Mouse (Mus musculus) cerebellum, adult (tissue): Measurements from ENCODE around the gene Kansl2.

ENCODE experiments used
- ATAC-seq: cut with Nextera tagmentation; 2 replicates; pipeline ENCODE4 v1.9.2; 2017; ENCODE audit warnings: mild to moderate bottlenecking, moderate library complexity, mixed read lengths; ENCODE audit not compliant: insufficient number of reproducible peaks, low FRiP score, low TSS enrichment

Kansl2 gene

DNA sequence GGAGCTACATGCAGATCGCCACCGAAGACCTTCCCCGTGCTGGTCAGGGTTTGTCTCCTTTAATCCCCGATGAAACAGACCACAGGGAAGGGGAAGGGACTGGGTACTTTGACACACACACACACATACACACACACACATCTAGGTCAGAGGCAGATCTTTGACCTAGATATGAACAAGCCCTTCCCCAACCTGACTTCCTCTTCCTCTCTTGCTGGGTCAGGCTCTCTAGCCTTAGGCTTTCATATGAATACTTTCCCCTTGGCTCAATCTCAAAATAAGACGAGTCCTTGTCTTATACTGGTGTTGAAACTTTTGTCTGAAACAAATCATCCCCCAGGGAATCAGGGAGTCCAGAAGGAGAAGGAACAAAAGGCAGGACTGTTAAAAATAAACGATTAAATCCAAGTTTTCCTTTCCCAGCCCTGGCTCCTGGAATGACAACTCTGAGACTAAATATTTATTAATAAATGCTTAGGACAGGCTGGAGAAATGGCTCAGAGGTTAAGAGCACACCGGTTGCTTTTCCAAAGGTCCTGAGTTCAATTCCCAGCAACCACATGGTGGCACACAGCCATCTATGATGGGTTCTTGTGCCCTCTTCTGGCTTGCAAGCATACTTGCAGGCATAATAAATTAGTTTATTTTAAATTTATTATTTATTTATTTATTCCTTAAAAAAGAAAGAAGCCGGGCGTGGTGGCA is 27.7 kb downstream of the Kansl2 start:
- no peak for ATAC-seq

DNA sequence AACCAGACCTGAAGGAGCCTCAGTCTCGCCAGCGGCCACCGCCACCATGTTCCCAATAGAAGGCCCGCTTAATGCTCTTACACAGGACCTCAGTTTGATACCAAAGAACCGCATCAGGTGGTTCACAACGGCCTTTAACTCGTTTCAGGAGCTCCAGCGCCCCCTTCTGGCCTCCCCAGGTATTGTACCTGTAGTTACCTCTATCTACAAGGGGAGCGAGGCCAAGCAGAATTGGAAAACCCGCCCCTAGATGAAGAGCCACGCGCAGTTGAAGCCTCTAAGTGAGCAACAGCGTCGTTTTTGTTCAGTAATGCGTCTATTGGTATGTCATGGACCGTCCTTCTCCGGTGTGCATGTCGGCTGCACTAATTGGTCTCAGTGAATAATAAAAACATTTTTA is 29.6 kb downstream of the Kansl2 start:
- no peak for ATAC-seq

DNA sequence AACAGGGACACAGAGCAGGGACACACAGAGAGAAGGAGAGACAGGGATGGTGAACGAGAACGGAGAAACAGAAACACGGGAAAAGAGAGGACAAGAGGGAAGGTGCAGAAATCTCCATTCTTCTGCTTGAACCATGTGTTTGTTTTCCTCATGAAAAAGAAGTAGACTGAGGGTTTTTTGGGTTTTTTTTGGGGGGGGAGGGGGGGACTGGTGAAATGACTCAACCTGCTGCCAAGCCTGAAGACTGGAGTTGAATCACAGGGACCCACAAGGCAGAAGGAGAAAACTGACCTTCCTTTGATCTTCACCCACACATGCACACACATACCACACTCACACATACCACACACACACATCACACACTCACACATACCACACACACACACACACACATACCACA is 30.7 kb downstream of the Kansl2 start:
- no peak for ATAC-seq

DNA sequence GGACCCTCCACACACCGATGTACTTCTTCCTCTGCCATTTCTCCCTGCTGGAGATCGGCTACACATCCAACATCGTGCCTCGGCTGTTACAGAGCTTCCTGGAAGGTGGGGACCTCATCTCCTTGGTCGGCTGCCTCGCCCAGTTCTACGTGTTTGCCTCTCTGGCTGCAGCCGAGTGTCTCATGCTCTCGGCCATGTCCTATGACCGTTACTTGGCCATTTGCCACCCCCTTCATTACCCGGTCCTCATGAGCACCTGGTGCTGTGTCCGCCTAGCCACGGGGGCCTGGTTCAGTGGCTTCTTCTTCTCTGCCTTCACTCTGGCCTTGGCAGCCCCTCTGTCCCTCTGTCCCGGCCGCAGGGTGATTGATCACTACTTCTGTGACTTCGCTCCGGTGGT is 36.4 kb downstream of the Kansl2 start:
- no peak for ATAC-seq

DNA sequence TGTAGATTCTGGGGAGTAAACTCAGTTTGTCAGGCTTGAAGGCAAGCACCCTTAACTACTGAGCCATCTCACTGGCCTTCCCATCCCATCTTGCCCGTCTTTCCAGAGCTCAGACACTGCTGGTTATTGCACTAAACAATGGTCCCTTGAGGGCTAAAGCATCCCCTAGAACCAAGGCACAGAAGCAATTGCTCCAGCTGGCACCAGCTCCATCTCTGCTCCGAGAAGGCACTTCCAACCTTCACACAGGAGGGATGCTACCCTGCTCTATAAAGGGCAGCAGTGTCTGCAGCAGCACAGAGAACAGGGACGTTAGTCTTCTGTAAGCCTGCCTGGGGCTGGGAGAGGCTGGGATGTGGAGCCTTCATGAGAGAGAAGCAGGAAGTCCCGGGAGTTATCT is 42.0 kb downstream of the Kansl2 start, which contains the start of gene Olfr279:
Gene Olfr279 (plus strand): TSS at position 301 of the 400 bp plus-strand sequence.
- no peak for ATAC-seq

DNA sequence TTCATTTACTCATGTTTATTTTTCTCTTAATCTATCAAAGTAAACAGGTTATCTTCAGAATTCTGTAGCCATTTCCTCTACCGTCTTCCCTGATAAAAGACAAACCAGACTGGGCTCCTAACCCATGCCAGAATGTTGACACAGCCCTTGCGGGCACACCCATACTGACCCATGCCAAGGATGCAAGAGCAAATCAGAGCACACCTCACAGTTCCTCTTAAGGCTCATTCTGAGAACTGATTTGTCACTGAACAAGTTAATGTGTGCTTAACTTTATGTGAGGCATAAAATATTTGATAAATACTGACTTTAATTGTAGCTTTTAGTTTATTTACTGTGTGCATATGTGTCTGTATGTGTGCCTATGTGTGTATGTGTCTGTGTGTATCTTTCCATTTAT is 42.7 kb downstream of the Kansl2 start:
- no peak for ATAC-seq

DNA sequence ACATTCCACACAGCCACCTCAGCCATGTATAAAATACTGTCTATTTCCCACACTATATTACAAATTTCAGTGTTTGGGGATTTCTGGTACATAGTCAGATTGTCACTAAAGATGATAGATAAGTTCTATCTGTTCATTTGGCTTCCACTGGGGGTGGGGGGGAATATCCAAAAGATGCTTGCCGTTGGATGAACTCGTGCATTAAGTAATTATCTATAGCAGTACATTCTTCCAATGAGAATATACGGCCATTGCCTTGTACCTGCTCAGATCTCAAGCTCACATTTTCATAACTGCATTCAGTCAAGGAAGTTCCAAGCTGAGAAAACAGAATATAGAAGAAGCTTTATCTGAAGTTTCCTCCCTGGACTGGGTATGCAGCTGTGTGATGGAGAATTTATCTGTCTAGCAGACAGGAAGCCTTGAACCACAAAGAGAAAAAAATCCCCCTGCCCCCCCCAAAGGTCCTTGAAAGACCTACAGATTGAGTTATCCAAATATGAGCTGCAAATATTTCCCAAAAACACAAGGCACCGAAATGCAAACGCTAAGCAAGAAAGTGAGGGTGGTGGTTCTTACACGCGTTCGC is 47.5 kb downstream of the Kansl2 start:
- ATAC-seq = no peak

DNA sequence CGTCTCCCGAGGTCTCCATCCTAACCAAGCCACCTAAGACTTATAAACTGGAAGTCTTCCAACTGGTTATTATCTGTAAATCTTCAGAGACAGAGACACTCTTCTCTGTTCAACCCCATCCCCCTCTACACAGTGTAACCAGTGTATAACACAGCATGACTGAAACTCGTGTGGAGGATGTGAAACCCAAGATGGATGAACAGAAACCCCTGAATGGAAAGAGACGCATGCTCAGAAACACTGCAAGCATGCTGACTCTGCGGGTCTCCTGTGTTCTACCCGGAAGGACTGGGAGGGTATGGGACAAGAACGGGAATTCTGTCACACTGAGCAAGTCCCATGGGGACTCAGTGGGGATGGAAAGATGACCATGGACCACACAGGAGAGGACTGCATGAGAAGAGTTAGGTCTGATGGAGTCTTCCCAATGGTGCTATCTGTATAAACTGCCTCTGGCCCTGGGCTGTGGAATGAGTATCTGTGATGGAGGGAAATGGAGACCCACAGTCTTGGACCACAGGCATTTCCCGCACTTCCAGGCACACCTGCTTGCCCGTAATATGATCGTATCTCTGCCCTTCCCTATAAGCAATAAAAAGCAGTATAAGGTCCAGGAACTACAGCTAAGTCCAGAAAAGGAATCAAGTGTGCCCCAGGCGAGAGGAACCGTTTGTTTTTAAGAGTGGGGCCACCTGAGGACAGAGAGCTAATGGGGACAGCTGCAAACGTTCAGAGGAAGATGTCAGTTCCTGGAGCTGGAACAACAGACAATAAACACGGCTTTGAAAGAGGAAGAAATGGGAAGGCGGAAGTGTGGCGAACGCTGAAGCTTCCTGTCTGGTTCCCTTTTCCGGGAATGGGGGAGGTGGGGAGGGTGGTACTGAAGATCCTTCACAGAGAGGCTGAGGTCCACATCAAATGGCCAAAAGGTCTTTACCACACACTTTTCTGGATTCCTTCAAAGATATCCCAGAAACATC is 49.9 kb downstream of the Kansl2 start:
- ATAC-seq = no peak

DNA sequence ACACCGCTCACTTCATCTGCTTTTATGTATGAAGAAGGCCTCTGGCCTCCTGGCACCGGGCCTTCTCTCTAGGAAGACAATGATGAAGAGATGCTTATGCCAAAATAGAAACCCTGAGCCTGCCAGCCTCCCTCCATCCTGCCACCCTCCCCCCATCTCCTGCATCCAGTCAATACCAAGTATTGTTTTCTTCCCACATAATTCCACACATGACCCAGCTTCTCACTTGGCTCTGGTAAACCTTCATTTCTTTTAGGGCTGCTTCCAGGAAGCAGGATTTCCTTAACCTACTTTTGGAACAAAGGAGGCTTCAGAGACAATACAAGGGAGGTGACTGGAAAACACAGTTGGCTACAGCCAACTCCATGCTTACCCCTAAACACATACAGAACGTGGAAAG is 51.4 kb downstream of the Kansl2 start, which contains the start of gene Lalba:
Gene Lalba (minus strand): TSS at position 21 of the 400 bp plus-strand sequence.
- ATAC-seq = no peak

DNA sequence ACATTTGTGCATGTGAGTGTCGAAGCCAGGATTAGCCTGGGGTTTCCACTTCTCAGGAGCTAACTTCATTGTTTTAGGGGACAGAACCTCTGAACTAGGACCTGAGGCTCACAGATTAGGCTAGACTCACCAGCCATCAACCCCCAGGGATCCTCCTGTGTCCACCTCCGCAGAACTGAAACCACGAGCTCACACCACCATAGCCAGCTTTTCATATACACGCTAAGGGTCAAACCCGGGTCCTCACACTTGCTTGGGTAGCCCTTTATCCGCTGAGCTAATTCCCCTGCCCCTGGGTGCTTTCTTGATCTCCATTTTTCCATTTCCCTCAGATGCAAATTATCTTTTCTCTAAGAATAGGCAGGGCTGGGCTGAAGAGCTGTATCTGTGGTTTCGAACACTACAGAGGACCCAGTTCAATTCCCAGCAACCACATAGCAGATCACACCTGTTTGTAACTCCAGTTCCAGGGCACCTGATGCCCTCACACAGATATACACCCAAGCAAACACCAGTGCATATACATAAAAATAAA is 54.4 kb downstream of the Kansl2 start:
- ATAC-seq = no peak

DNA sequence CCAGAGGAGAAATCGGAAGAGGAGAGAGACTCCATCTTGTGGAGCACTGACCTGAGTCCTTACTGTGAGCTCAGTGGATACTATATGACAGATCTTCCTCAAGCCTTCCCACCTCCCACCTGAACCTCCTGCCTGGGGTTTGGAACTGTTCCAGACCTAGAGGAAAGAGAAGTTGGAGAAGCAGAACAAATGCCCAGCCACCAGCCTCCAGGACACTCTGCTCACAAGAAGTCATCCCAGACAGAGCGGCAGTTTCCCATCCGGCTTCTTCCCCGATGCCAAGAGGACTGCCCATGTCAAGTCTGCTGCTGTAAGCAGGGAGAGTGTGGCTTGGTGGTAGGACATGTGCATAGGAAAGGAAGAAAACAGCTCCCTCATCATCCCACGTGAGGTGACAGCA is 57.8 kb downstream of the Kansl2 start:
- no peak for ATAC-seq

DNA sequence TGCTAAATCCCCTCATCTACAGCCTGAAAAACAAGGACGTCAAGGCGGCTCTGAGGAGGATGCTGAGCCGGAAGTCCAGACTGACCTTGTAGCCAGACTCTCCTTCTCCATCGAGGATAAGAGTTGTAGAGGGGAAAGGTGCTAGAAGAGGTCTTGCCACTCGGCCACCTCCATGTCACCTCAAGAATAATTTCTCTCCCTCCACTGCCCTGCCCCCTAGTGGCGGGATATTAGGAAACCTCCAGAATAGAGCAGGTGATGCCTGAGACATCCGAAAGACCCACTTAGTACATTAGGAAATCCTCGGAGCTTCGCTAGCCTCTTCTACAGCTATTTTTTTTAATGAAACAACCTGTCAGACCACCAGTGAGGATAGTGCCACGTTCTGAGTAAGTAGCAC is 58.7 kb downstream of the Kansl2 start:
- no peak for ATAC-seq

DNA sequence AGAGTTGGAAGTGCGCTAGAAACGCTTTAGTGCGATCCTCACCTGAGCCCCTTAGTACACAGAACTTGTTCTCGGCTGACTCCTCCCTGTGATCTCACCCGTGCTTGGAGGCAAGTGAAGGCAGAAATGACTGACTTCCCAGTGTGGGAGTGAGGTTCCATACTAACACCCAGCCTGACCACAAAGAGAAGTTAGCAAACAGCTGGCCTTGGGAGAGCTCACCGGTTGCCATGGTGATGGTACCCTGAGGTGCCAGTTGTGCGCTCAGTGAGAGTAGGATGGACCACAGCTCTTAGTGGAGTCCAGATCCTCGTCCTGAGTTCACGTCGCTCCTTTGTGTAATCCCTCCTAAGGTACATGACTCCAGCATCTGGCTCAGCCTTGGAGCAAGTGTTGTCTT is 59.1 kb downstream of the Kansl2 start:
- no peak for ATAC-seq

DNA sequence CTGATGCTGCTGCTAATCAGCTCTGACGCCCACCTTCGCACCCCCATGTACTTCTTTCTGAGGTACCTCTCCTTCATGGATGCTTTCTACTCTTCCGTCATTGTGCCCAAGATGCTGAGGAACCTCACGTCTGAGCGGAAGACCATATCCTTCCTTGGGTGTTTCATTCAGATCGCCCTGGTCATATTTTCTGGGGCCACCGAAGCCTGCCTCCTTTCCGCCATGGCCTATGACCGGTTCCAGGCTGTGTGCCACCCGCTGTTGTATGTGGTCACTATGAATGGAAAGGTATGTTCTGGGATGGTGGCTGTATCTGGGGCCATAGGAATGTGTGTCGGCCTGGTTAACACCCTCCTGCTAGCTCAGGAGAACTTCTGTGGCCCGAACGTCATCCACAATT is 62.5 kb downstream of the Kansl2 start:
- ATAC-seq = no peak

DNA sequence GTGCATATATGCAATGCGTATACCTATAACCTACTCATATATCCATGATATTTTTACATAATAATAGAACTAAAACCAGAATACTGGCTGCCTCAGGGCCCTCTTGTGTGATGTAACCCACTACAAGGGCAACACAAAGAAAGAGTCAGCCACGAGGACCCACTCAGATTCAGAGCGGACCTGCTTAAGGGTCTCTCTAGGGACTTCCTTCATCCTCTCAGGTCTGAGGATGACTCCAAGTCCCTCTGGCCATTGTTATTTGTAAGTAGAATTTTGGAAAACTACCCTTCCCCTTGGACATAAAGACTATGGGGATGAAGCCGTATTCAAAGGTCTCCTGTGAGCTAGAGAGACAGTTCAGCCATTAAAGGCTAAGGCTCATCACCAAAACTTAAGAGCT is 64.5 kb downstream of the Kansl2 start, which contains the start of gene OR5BS1P:
Gene OR5BS1P (plus strand): TSS at position 301 of the 400 bp plus-strand sequence.
- ATAC-seq = no peak
